Mouse (Mus musculus) kidney, adult 2 months (tissue): Measurements from ENCODE around the gene Col1a1. TPM values are rescaled to one million over a fixed set of nuclear protein-coding genes. Genes with fewer than 3 reads are reported as not detected.

Experiments
- DNase-seq: peaks from one replicate; pipeline ENCODE4 v3.0.0; 2021
- H3K27ac ChIP-seq: fragments of 200-500 bp; 2 replicates; pipeline ENCODE4 v1.5.1; 2012; ENCODE audit warnings: low read depth, low read length, control low read depth, inconsistent platforms; ENCODE audit not compliant: insufficient read depth
- H3K27me3 ChIP-seq: fragments of 200-500 bp; replicated peaks from 2 replicates; pipeline ENCODE4 v1.6.1; 2012; ENCODE audit warnings: mild to moderate bottlenecking, moderate library complexity, low read length, inconsistent platforms; ENCODE audit not compliant: control insufficient read depth, insufficient read depth
- H3K36me3 ChIP-seq: fragments of 200-500 bp; 2 replicates; pipeline ENCODE4 v1.6.1; 2012; ENCODE audit warnings: mild to moderate bottlenecking, moderate library complexity, low read length, inconsistent platforms; ENCODE audit not compliant: control insufficient read depth, insufficient read depth
- H3K4me1 ChIP-seq: fragments of 200-500 bp; 2 replicates; pipeline ENCODE4 v1.6.1; 2011; ENCODE audit warnings: low read length; ENCODE audit not compliant: control insufficient read depth, insufficient read depth
- H3K4me3 ChIP-seq: fragments of 200-500 bp; 2 replicates; pipeline ENCODE4 v1.5.1; 2011; ENCODE audit warnings: mild to moderate bottlenecking, low read depth, low read length, control low read depth; ENCODE audit not compliant: insufficient read depth
- CTCF ChIP-seq: fragments of 200-500 bp; conservative IDR thresholded peaks from 2 replicates; pipeline ENCODE4 v1.5.1; 2011; ENCODE audit warnings: low read depth, mild to moderate bottlenecking, control low read depth, low read length, moderate library complexity, mixed read lengths; ENCODE audit not compliant: insufficient read depth, insufficient read length
- POLR2A ChIP-seq: fragments of 200-500 bp; IDR thresholded peaks from one replicate; pipeline ENCODE4 v1.6.1; 2011; ENCODE audit warnings: low read depth, low read length, control low read depth
- WGBS: fragments of 180-500 bp; shearing (Covaris S2); methylation state at CpG from one replicate; pipeline ENCODE4 v1.1.7; 2018; 5-methylcytosine and 5-hydroxymethylcytosine counted together
- polyA plus RNA-seq: library from polyadenylated mRNA; depleted of rRNA; stranded (reverse); fragments of >200 nt; gene quantifications from 2 replicates; pipeline ENCODE4 v1.2.3, GENCODE M21; 2012

The Col1a1 gene
- polyA plus RNA-seq, 1 experiment, result 25.3 TPM

DNA sequence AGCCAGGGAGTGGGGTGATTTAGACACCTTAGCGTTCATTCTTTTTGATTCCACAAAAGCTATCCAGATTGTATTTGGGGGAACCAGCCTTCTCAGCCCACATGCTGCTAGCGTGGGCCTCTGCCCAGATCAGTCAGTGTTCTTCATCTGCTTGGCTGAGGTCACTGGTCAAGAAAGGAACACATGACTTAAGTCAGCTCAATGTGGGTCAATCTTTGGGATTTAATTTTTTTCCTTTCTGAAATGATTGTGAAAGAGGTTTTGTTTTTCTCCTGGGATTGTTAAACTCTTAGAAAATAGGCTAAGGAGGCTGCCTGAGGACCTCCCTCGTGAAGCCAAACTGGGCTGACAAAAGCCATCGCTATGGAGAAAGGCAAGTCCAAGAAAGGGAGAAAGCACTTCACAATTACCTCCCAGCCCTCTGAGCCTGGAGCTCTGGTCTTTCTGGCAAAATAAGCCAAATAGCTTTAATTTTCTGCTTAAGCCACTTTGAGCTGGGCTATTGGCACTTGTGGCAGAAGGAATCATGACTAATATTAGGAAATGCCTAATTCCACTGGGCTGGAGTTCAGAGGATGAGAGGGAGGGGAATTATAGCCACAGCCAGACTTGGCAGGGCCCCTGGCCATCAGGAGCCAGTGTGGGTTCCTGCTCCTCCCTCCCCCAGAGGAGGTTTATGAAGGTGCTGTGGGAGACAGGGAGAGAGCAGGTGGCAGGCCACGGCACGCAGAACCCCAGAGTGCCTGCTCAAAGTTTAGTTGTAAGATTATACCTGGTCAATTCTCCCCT lies 22.5 kb upstream of the Col1a1 start:
- H3K4me1 ChIP-seq, result no peaks in the 10 kb centered on the region
- no peaks in the 10 kb centered on the region for H3K27me3 ChIP-seq
- peak; percentile 31 for DNase-seq
- H3K36me3 ChIP-seq, result no peaks in the 10 kb centered on the region
- no peak overlapping the region for H3K4me3 ChIP-seq
- 68% methylated on average over 6 of the region's 6 CpGs for WGBS
- H3K27ac ChIP-seq, result no peak overlapping the region
- TF ChIP-seq POLR2A (no peak), CTCF (no peak)

DNA sequence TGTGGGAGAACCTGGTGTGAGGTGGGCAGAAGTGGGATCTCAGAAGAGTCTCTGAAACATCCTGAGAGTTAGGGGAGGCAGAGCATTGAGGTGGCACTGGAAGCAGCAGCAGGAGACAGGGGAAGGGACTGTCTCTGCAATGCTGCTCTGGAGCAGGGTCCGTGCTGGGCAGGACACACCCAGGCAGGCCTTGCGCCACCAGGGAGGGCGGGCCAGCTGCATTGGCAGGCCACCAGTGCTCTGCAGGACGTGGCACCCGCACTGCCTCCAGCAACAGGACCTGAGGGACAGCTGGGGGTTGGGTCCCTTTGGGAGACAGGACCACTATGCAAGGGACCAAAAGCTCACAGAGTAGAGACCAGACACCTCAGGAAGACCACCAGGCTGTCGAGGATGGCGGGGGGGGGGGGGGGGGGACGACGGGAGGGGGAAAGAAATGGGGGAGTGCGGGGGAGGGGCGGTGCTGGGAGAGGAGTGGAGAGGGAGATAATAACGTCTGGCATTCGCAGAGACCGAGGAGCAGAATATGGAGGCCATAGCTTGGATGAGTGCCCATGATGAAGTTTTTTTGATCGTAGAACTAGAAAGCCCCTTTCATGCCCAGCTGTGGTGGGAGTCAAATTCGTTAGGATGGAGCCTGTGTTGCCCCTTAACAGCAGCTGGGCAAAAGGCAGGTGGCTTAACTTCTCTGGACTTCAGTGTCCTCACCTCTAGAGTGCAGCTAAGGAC lies 20.2 kb upstream of the Col1a1 start:
- Histone ChIP-seq H3K27ac (no peak overlapping the region), H3K4me3 (no peak overlapping the region), H3K36me3 (no peaks in the 10 kb centered on the region), H3K4me1 (no peaks in the 10 kb centered on the region), H3K27me3 (no peaks in the 10 kb centered on the region)
- 31% methylated on average over 14 of the region's 16 CpGs for WGBS
- TF ChIP-seq POLR2A, result no peak
- no peak for TF ChIP-seq CTCF
- DNase-seq, result peak; percentile 36

GRCm38 (mm10) chr11:94916477-94916876 lies 19.5 kb upstream of the Col1a1 start:
- no peak for TF ChIP-seq POLR2A
- no peak for TF ChIP-seq CTCF
- Histone ChIP-seq H3K4me1 (no peaks in the 10 kb centered on the region), H3K27ac (no peak overlapping the region), H3K36me3 (no peaks in the 10 kb centered on the region), H3K4me3 (no peak overlapping the region), H3K27me3 (no peaks in the 10 kb centered on the region)
- 40% methylated on average over 4 of the region's 4 CpGs for WGBS
- DNase-seq, result no peak

DNA sequence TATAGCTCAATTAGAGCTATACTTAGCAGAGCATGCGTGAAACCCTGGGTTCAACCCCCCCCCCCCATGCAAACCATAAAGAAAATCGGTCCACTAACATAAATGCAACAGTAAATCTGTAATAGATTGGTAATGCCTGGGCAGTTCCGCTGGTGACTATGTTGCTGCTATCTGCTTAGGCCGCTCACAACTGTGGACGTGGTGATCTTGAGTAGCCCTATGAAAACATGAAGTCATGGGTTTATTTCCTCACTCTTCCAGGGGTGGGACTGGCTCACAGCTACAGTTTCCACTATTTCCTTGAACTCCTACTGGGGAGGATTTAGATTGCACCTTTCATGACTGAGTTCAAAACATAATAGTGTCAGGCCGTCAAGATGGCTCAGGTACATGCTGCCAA lies 18.3 kb upstream of the Col1a1 start:
- no peaks in the 10 kb centered on the region for H3K27me3 ChIP-seq
- WGBS, result 86% methylated on average over 6 of the region's 6 CpGs
- no peak for TF ChIP-seq CTCF
- TF ChIP-seq POLR2A, result no peak
- no peak for DNase-seq
- no peak overlapping the region for H3K4me3 ChIP-seq
- no peaks in the 10 kb centered on the region for H3K36me3 ChIP-seq
- no peak overlapping the region for H3K27ac ChIP-seq
- H3K4me1 ChIP-seq, result no peaks in the 10 kb centered on the region

DNA sequence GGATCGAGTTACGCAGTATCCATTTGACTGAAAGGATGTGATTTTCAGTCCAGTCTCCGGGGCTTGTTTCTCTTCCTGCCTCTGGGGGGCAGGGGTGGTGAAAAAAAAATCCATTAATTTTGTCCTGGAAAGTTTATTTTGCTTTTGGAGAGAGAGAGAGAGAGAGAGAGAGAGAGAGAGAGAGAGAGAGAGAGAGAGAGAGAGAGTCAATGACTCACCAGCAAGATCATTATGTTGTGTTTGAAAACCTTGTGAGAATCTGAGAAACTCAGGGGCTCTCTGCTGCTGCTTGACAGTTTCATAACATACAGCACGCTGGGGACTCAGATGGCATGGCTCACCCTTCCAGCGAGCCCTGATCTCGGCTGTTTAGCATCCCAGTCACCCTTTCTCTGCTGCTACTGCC lies 15.0 kb upstream of the Col1a1 start:
- H3K4me3 ChIP-seq, result no peak overlapping the region
- no peak for DNase-seq
- H3K36me3 ChIP-seq, result no peaks in the 10 kb centered on the region
- 14% methylated on average over 6 of the region's 6 CpGs for WGBS
- no peaks in the 10 kb centered on the region for H3K4me1 ChIP-seq
- TF ChIP-seq CTCF (no peak), POLR2A (no peak)
- H3K27me3 ChIP-seq, result no peaks in the 10 kb centered on the region
- H3K27ac ChIP-seq, result no peak overlapping the region

- 83% methylated on average over 4 of the region's 4 CpGs for WGBS
- no peak for TF ChIP-seq CTCF
- TF ChIP-seq POLR2A, result no peak
- Histone ChIP-seq H3K27me3 (no peaks in the 10 kb centered on the region), H3K4me1 (no peaks in the 10 kb centered on the region), H3K27ac (no peak overlapping the region), H3K4me3 (no peak overlapping the region), H3K36me3 (no peaks in the 10 kb centered on the region)
- DNase-seq, result no peak
Observed at GRCm38 (mm10) chr11:94924977-94925376, 11.0 kb upstream of the Col1a1 start.

GRCm38 (mm10) chr11:94926431-94926830 lies 9.6 kb upstream of the Col1a1 start:
- Histone ChIP-seq H3K36me3 (no peaks in the 10 kb centered on the region), H3K27me3 (no peaks in the 10 kb centered on the region), H3K27ac (no peak overlapping the region), H3K4me1 (no peaks in the 10 kb centered on the region), H3K4me3 (no peak overlapping the region)
- TF ChIP-seq CTCF, result no peak
- TF ChIP-seq POLR2A, result no peak
- 67% methylated on average over 11 of the region's 11 CpGs for WGBS
- DNase-seq, result no peak
